Mouse (Mus musculus) embryonic facial prominence, embryonic 12.5 days (tissue): ENCODE results near the gene Zzz3. TPM values are rescaled to one million over a fixed set of nuclear protein-coding genes. Genes with fewer than 3 reads are reported as not detected.

Experiments
- ATAC-seq: fragments of 200-750 bp; cut with Nextera tagmentation; 2 replicates; pipeline ENCODE4 v1.8.0; 2017; ENCODE audit not compliant: insufficient number of reproducible peaks, insufficient read depth, low FRiP score, low TSS enrichment
- H3K27ac ChIP-seq: fragments of 300-500 bp; sonication (generic); 2 replicates; pipeline ENCODE4 v1.5.1; 2016; ENCODE audit warnings: mild to moderate bottlenecking
- H3K27me3 ChIP-seq: fragments of 300-500 bp; sonication (generic); 2 replicates; pipeline ENCODE4 v1.6.1; 2016; ENCODE audit warnings: mild to moderate bottlenecking, moderate library complexity
- H3K36me3 ChIP-seq: fragments of 300-500 bp; sonication (generic); 2 replicates; pipeline ENCODE4 v1.6.1; 2016; ENCODE audit warnings: mild to moderate bottlenecking
- H3K4me1 ChIP-seq: fragments of 300-500 bp; sonication (generic); 2 replicates; pipeline ENCODE4 v1.6.1; 2016
- H3K4me2 ChIP-seq: fragments of 300-500 bp; sonication (generic); replicated peaks from 2 replicates; pipeline ENCODE4 v1.6.1; 2016; ENCODE audit warnings: mild to moderate bottlenecking, moderate library complexity
- H3K4me3 ChIP-seq: fragments of 300-500 bp; sonication (generic); 2 replicates; pipeline ENCODE4 v1.5.1; 2016; ENCODE audit warnings: mild to moderate bottlenecking
- H3K9ac ChIP-seq: fragments of 300-500 bp; sonication (generic); 2 replicates; pipeline ENCODE4 v1.6.1; 2016; ENCODE audit warnings: mild to moderate bottlenecking, moderate library complexity
- H3K9me3 ChIP-seq: fragments of 300-500 bp; sonication (generic); 2 replicates; pipeline ENCODE4 v1.6.1; 2016; ENCODE audit warnings: mild to moderate bottlenecking, moderate library complexity
- WGBS: fragments of 180-500 bp; shearing (Covaris S2); methylation state at CpG from one replicate; pipeline ENCODE4 v1.1.7; 2016; 5-methylcytosine and 5-hydroxymethylcytosine counted together
- polyA plus RNA-seq: library from polyadenylated mRNA; unstranded; fragments of >200 nt; fragmentation: Nextera tagmentation; extraction: Ambion mirVana; gene quantifications from 2 replicates; pipeline ENCODE4 v1.2.1, GENCODE M21; 2016

The Zzz3 gene
- polyA plus RNA-seq, 1 experiment from 2014 or later: 58.4 TPM

DNA sequence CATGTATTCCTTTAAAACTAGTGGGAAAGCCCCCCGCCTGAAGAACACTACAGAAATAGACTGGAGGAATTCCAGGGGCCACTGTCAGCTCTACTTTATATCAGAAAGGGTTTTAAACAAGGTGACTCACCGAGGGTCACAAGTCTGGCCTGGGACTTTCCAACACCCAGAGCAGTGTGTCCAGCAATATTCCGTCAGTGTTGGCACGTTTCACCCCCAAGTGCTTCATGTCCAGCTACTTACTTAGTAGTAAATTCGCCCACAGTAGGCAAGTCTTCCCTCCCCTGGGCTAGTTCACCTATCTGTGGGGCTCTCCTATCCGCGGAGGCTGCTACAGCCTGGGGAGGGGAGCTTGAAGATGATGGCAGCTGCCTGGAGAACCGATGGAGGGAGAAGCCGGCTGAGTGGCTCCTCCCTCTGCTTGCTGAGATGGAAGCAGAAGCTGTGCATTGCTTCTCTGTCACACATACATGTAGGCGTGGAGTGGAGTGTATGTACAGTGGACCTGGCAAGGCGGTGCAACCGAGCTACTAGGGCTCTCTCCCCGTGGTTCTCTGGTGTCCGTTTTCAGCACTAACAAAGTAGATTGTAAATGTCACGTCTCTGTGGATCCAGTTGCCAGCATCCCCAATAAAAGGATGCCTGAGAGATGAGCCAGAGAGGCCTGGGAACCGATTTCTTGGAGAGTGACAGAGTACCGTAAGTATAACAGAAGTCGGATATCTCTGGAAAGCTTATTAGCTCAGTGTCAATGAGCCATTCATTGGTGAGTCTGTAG lies 74.3 kb downstream of the Zzz3 start:
- H3K4me3 ChIP-seq: no peak overlapping the region
- H3K9me3 ChIP-seq: no peaks in the 10 kb centered on the region
- no peak overlapping the region for H3K4me2 ChIP-seq
- no peaks in the 10 kb centered on the region for H3K27me3 ChIP-seq
- peak overlapping the region; percentile 7 for H3K9ac ChIP-seq
- no peaks in the 10 kb centered on the region for H3K4me1 ChIP-seq
- WGBS: 70% methylated on average over 18 of the region's 18 CpGs
- peak overlapping the region; percentile 43; the same call in 1 of the 2 replicates for H3K27ac ChIP-seq
- ATAC-seq: no peak
- H3K36me3 ChIP-seq: no peaks in the 10 kb centered on the region

DNA sequence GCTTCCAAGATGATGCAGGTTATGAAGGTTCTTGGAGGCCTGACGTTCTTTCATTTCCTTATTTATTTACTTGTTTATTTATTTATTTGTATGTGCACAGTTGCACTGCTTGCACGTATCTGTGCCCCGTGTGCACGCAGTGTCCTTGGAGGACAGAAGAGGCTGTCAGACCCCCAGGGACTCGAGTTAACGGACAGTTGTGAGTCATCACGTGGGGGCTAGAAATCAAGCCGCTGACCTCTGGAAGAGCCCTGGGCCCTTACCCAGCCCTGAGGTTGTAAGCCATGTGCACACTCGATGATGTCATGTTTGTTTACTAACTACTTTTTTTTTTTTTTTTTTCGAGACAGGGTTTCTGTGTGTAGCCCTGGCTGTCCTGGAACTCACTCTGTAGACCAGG lies 75.1 kb downstream of the Zzz3 start:
- WGBS: 81% methylated on average over 10 of the region's 10 CpGs

DNA sequence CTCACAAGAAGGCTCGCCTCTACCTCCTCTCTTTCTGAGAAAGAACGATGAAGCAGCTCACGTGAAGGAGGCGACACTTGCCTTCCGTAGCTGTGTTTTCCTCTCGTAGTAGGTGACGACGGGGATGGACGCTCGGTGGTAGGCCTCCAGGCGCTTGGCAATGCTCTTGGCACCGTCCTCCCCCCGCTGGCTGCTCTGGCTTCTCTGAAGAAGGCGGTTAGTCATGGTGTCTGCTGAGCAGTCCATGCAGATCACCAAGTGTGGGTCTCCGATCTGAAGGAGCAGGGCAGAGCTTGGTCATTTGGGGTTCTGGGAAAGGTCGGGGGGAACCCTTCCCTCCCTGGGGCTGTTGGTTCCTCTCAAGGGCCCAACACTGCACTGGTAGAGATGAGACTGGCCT lies 77.4 kb downstream of the Zzz3 start:
- no peak overlapping the region for H3K4me3 ChIP-seq
- WGBS: 85% methylated on average over 16 of the region's 16 CpGs

More for the DNA sequence above, 75.1 kb downstream of the Zzz3 start:
- no peaks in the 10 kb centered on the region for H3K4me1 ChIP-seq
- H3K36me3 ChIP-seq: no peaks in the 10 kb centered on the region
- no peak for ATAC-seq
- H3K9me3 ChIP-seq: no peaks in the 10 kb centered on the region
- H3K4me2 ChIP-seq: no peak overlapping the region
- H3K27me3 ChIP-seq: no peaks in the 10 kb centered on the region
- H3K9ac ChIP-seq: no peak overlapping the region
- no peak overlapping the region for H3K27ac ChIP-seq
- H3K4me3 ChIP-seq: no peak overlapping the region

DNA sequence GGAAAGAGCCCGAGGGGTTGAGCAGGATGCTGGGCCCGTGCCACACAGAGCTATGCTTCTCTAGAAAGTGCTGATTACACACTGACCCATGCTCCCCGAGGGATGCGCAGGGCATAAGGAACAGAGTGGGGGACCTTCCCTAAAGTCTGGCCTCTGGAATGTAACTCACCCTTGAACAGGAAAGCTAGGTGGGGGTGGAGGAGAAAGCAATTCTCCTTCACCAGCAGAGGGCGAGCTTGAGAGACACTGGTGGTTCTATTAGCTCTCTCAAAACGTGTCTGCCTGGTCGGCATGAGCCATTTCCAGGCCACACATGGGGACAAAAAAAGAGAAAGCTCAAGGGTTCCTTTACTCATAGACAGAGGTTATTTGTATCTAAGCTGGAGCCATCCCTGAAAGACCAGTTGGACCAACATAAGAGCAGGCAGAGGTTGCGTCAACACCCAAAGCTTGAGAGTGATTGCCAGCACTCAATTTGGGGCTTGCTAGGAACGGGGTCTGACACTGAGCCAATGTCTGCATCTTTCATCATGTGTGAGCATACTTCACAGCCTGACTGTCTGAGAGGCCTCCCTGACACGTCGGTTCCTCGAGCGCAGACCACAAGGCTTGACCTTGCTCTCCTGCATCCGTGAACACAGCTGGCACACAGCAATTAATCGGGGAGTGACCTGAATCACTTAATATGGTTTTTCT lies 79.5 kb downstream of the Zzz3 start:
- Histone ChIP-seq H3K4me2 (no peak overlapping the region), H3K27ac (no peak overlapping the region), H3K9ac (no peak overlapping the region), H3K27me3 (no peaks in the 10 kb centered on the region), H3K4me3 (no peak overlapping the region), H3K4me1 (peaks cover 11% of the 10 kb centered on the region), H3K9me3 (no peaks in the 10 kb centered on the region), H3K36me3 (no peaks in the 10 kb centered on the region)
- WGBS: 59% methylated on average over 15 of the region's 15 CpGs
- ATAC-seq: no peak

More for the DNA sequence above, 77.4 kb downstream of the Zzz3 start:
- Histone ChIP-seq H3K4me2 (no peak overlapping the region), H3K4me1 (peaks cover 3% of the 10 kb centered on the region), H3K36me3 (no peaks in the 10 kb centered on the region), H3K27me3 (no peaks in the 10 kb centered on the region), H3K9me3 (no peaks in the 10 kb centered on the region), H3K27ac (no peak overlapping the region), H3K9ac (no peak overlapping the region)
- ATAC-seq: no peak

- Histone ChIP-seq H3K27me3 (no peaks in the 10 kb centered on the region), H3K4me1 (peaks cover 11% of the 10 kb centered on the region), H3K9ac (no peak overlapping the region), H3K9me3 (no peaks in the 10 kb centered on the region), H3K4me3 (no peak overlapping the region), H3K4me2 (no peak overlapping the region), H3K27ac (no peak overlapping the region), H3K36me3 (no peaks in the 10 kb centered on the region)
- 67% methylated on average over 1 of the region's 1 CpGs for WGBS
- no peak for ATAC-seq
Measured at GRCm38 (mm10) chr3:152475278-152475669, 80.0 kb downstream of the Zzz3 start.

DNA sequence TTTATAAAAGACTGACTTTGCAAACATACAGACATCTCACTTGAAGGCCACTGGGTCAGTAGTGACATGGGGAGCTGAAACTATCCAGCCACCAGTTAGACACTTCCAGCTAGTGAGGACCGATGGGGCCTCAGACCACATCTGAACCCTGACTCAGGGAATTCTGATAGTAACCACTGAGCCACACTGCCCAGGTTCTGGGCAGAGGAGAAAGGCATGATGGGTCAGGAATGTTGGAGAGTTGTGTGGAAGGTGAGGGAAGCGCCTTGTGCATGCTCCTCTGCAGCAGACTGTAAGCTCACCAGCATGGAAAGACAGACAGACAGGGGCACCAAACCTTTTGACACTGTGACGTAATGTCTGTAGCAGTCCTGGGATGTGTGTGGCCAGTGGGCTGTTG lies 80.6 kb downstream of the Zzz3 start:
- H3K4me3 ChIP-seq: no peak overlapping the region
- no peak overlapping the region for H3K27ac ChIP-seq
- 89% methylated on average over 3 of the region's 3 CpGs for WGBS
- H3K4me2 ChIP-seq: no peak overlapping the region
- H3K4me1 ChIP-seq: peaks cover 11% of the 10 kb centered on the region
- no peaks in the 10 kb centered on the region for H3K36me3 ChIP-seq
- no peak for ATAC-seq
- H3K9me3 ChIP-seq: no peaks in the 10 kb centered on the region
- H3K27me3 ChIP-seq: no peaks in the 10 kb centered on the region
- H3K9ac ChIP-seq: no peak overlapping the region

GRCm38 (mm10) chr3:152477796-152478527 lies 82.7 kb downstream of the Zzz3 start:
- peak; percentile 60 for ATAC-seq
- Histone ChIP-seq H3K36me3 (no peaks in the 10 kb centered on the region), H3K27me3 (no peaks in the 10 kb centered on the region), H3K4me3 (peak overlapping the region; percentile 39), H3K9me3 (no peaks in the 10 kb centered on the region), H3K9ac (peak overlapping the region; percentile 34), H3K4me2 (peak overlapping the region; percentile 75), H3K27ac (0 out of 2 replicates have a peak overlapping the region, but pooled peaks have one; percentile 12), H3K4me1 (peaks cover 20% of the 10 kb centered on the region)
- WGBS: 4% methylated on average over 23 of the region's 23 CpGs

DNA sequence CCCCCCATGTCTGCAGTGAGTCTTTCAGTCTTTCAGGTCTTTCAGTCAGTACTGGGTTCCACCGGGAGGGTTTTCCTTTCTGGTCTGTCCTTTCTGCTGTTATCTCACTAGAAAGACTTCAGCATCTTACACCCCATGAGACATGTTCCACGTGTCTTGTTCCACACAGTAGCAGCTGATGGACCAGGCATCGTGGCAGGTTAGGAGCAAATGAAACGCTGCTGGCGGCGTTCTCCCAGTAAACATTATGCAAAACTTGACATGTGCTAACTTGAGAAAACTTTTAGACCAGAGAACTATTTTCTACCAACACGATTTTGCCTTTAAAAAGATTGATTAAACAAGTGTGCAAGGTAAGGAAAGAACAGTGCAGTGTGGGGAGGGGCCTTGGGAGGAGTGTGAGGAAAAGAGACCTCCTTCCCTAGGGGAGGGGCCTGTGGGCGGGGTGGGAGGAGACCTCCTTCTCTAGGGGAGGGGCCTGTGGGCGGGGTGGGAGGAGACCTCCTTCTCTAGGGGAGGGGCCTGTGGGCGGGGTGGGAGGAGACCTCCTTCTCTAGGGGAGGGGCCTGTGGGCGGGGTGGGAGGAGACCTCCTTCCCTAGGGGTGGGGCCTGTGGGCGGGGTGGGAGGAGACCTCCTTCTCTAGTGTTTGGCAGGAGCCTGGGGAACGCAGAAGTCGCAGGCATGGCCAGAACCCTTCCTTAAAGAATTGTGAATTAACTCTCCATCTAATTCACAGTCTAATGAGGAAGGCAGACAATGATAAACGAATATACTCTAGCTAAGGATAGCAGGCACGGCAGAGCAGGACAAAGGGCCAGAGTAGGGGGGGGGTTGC lies 83.5 kb downstream of the Zzz3 start:
- Histone ChIP-seq H3K27me3 (no peaks in the 10 kb centered on the region), H3K4me3 (peak overlapping the region; percentile 39), H3K9ac (peak overlapping the region; percentile 34; the same call in 1 of the 2 replicates), H3K36me3 (no peaks in the 10 kb centered on the region), H3K4me1 (peaks cover 22% of the 10 kb centered on the region), H3K27ac (0 out of 2 replicates have a peak overlapping the region, but pooled peaks have one; percentile 12), H3K4me2 (peak overlapping the region; percentile 75), H3K9me3 (no peaks in the 10 kb centered on the region)
- ATAC-seq: peak; percentile 66; the same call in 1 of the 2 replicates
- WGBS: 4% methylated on average over 15 of the region's 16 CpGs

GRCm38 (mm10) chr3:152480336-152480735 lies 85.1 kb downstream of the Zzz3 start:
- Histone ChIP-seq H3K27ac (no peak overlapping the region), H3K9ac (no peak overlapping the region), H3K27me3 (no peaks in the 10 kb centered on the region), H3K4me3 (no peak overlapping the region), H3K4me1 (peaks cover 30% of the 10 kb centered on the region), H3K36me3 (no peaks in the 10 kb centered on the region), H3K9me3 (no peaks in the 10 kb centered on the region), H3K4me2 (no peak overlapping the region)
- 91% methylated on average over 6 of the region's 6 CpGs for WGBS
- no peak for ATAC-seq

DNA sequence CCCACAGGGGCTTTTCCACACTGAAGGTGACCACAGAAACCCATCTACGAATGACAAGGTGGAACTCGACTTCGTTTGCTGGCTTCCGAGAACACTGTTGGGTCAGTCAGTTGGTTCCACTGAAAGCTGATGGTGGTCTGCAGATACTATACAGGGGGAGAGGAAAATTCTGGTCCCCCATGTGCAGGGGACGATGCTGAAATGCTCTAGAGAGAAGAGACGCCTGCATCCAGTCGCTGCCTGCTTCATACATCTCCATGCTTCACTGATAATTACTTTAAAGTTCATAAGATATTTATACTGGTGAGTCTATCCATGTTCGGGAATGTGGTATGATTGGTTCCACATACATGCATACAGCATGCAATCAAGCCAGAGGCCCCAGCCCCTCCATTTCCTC lies 86.9 kb downstream of the Zzz3 start:
- Histone ChIP-seq H3K27ac (no peak overlapping the region), H3K4me3 (no peak overlapping the region)
- 72% methylated on average over 8 of the region's 8 CpGs for WGBS

GRCm38 (mm10) chr3:152483800-152484199 lies 88.5 kb downstream of the Zzz3 start:
- no peaks in the 10 kb centered on the region for H3K36me3 ChIP-seq
- no peak overlapping the region for H3K4me2 ChIP-seq
- H3K27me3 ChIP-seq: no peaks in the 10 kb centered on the region
- no peaks in the 10 kb centered on the region for H3K9me3 ChIP-seq
- ATAC-seq: no peak
- WGBS: 40% methylated on average over 7 of the region's 7 CpGs
- H3K9ac ChIP-seq: no peak overlapping the region
- H3K4me3 ChIP-seq: no peak overlapping the region
- H3K4me1 ChIP-seq: peaks cover 19% of the 10 kb centered on the region
- H3K27ac ChIP-seq: peak overlapping the region; percentile 65; the same call in 1 of the 2 replicates

More for the DNA sequence above, 86.9 kb downstream of the Zzz3 start:
- Histone ChIP-seq H3K4me2 (no peak overlapping the region), H3K36me3 (no peaks in the 10 kb centered on the region), H3K9ac (no peak overlapping the region), H3K27me3 (no peaks in the 10 kb centered on the region), H3K4me1 (peaks cover 30% of the 10 kb centered on the region), H3K9me3 (no peaks in the 10 kb centered on the region)
- ATAC-seq: no peak
